Mouse (Mus musculus) myocyte (in vitro differentiated cells): ENCODE data around the gene Mif.

Experiments
- CEBPB ChIP-seq: IDR thresholded peaks from 2 replicates; pipeline ENCODE4 v1.6.1; 2011; ENCODE audit warnings: mild to moderate bottlenecking, moderate library complexity; ENCODE audit not compliant: poor library complexity, insufficient read depth, severe bottlenecking
- E2F4 ChIP-seq: IDR thresholded peaks from one replicate; pipeline ENCODE4 v1.6.1; 2011; ENCODE audit warnings: mild to moderate bottlenecking, control low read depth, moderate library complexity; ENCODE audit not compliant: insufficient read depth
- MAX ChIP-seq: IDR thresholded peaks from one replicate; pipeline ENCODE4 v1.6.1; 2011; ENCODE audit warnings: low read depth, mild to moderate bottlenecking, control low read depth
- MYOD1 ChIP-seq, 3 experiments: IDR thresholded peaks; one replicate each; pipeline ENCODE4 v1.6.1; 2011; ENCODE audit warnings: control low read depth in 2 of 3, low read depth in 2 of 3, mild to moderate bottlenecking in 2 of 3, moderate library complexity in 1 of 3; ENCODE audit not compliant: insufficient read length in 2 of 3, control insufficient read depth in 1 of 3
- POLR2A ChIP-seq: IDR thresholded peaks from one replicate; pipeline ENCODE4 v1.6.1; 2011; ENCODE audit warnings: low read depth, mild to moderate bottlenecking, control low read depth, moderate library complexity; ENCODE audit not compliant: insufficient read length
- POLR2AphosphoS2 ChIP-seq: IDR thresholded peaks from one replicate; pipeline ENCODE4 v1.6.1; 2011; ENCODE audit warnings: low read depth, control low read depth; ENCODE audit not compliant: insufficient read length
- REST ChIP-seq: IDR thresholded peaks from one replicate; pipeline ENCODE4 v1.6.1; 2011; ENCODE audit warnings: mild to moderate bottlenecking, control low read depth, moderate library complexity; ENCODE audit not compliant: insufficient read depth, insufficient read length
- USF1 ChIP-seq: IDR thresholded peaks from one replicate; pipeline ENCODE4 v1.6.1; 2011; ENCODE audit warnings: low read depth, mild to moderate bottlenecking, control low read depth, moderate library complexity

DNA sequence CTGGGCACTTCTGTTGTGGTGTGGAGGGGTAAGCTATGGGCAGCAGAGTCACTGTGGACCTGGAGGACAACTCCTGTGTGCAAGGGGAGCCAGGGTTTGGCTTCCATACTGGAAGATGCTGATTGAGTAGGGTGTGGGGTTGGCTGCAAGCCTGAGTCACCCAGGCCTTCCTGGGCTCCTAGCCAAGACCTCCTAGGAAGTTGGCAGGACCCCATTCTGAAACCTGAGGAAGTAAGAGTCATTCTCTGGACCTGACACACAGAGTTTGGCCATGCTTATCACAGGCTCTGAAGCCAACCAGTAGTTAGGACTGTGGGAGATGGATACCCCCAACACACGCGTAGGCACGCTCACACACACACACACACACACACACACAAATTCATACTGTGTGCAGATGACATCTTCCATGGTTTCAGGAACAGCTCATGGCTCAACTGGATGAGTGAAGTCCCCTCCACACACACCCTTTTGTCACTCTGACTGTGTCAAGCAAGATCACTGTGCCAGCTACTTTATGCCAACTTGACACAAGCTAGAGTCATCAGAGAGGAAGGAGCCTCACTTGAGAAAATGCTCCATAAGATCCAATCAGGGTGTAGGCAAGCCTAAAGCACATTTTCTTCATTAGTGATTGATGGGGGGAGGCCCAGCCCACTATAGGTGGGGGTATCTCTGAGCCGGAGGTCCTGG lies 32.2 kb downstream of the Mif start:
- TF ChIP-seq POLR2A: no peak
- no peak for TF ChIP-seq USF1
- no peak for TF ChIP-seq CEBPB
- no peak for TF ChIP-seq REST
- no peak for TF ChIP-seq E2F4
- no peak for TF ChIP-seq POLR2AphosphoS2
- no peak for TF ChIP-seq MAX
- no peak for TF ChIP-seq MYOD1 (IDR thresholded peaks at IDR 0.05; ENCODE audit: control insufficient read depth in 1 of 3, insufficient read length in 2 of 3, low read depth in 2 of 3)
